Comparison of ENCODE assay signal across 20 mouse cellular contexts in the genomic region with DNA sequence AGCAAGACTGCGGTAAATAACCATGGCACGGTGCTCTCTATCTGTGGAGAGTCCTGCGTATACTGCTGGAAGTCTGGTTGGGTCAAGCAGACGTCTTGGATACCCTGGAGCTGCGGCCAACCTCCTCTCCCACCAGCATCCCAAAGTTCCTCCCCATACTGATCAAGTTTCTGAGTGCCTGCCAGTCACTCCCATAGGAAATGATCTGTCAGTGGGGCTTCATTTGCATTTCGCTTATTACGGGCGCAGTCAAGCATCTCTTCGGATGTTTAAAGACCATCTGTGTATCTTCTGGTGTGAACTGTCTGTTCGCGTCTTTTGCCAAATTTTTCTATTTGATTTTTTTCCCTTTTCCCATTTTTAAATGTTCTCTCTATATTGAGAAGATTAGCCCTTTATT. TPM values are rescaled to one million over a fixed set of nuclear protein-coding genes. Genes with fewer than 3 reads are reported as not detected.
"Had no signal": no experiment of that assay in that cellular context is flagged by ENCODE, and none has a peak within 500 bp of the region (broad histone marks: within the 10 kb centered on the region; RNA-seq: fewer than 3 reads in every experiment).

No protein-coding gene starts in this region.

- H3K9ac ChIP-seq: liver, embryonic 15.5 days; midbrain, embryonic 13.5 days; neural tube, embryonic 12.5 days had no signal

- H3K27ac ChIP-seq: limb, embryonic 10.5 days; liver, embryonic 15.5 days; midbrain, embryonic 13.5 days; neural tube, embryonic 12.5 days; stomach, postnatal 0 days had no signal

- DNase-seq: kidney, adult 8-10 months; kidney, postnatal 25 days; lung, adult 2 months; lung, postnatal 36 days; thymus, adult 18-20 months; thymus, postnatal 14 days had no signal

- H3K9me3 ChIP-seq: limb, embryonic 10.5 days; liver, embryonic 15.5 days; midbrain, embryonic 13.5 days; neural tube, embryonic 12.5 days had no signal

- H3K27me3 ChIP-seq: midbrain, embryonic 13.5 days; neural tube, embryonic 12.5 days had no signal

- H3K36me3 ChIP-seq: neural tube, embryonic 12.5 days had no signal

- ATAC-seq: lung, postnatal 0 days; midbrain, embryonic 13.5 days had no signal

- H3K4me3 ChIP-seq: liver, embryonic 15.5 days; midbrain, embryonic 13.5 days; neural tube, embryonic 12.5 days had no signal

- H3K4me2 ChIP-seq: liver, embryonic 11.5 days; liver, embryonic 15.5 days had no signal

RNA-seq across cellular contexts. Expression of gene Mpp2, which starts 18.7 kb away (rescaled TPM):
- total RNA-seq: monocyte, adult 5-6 weeks; neutrophil, adult 5-6 weeks had no signal

RNA-seq across cellular contexts. Expression of gene Cd300lg, which starts 28.3 kb away (rescaled TPM):
- total RNA-seq: layer of hippocampus, adult 8-10 months; left cerebral cortex, postnatal 10 days had no signal

RNA-seq across cellular contexts. Expression of gene Ppy, which starts 31.5 kb away (rescaled TPM):
- total RNA-seq: layer of hippocampus, adult 8-10 months; left cerebral cortex, postnatal 10 days; megakaryocyte progenitor cell, adult 5-6 weeks; monocyte, adult 5-6 weeks; neutrophil, adult 5-6 weeks had no signal
- polyA plus RNA-seq: kidney, embryonic 16.5 days; limb, embryonic 10.5 days; limb, embryonic 14.5 days; liver, embryonic 11.5 days; liver, embryonic 15.5 days; midbrain, embryonic 13.5 days; neural tube, embryonic 12.5 days had no signal

RNA-seq across cellular contexts. Expression of gene Pyy, which starts 38.0 kb away (rescaled TPM):
- total RNA-seq: layer of hippocampus, adult 8-10 months; left cerebral cortex, postnatal 10 days; megakaryocyte progenitor cell, adult 5-6 weeks; monocyte, adult 5-6 weeks; neutrophil, adult 5-6 weeks had no signal
- polyA plus RNA-seq: kidney, embryonic 16.5 days; limb, embryonic 10.5 days; limb, embryonic 14.5 days; lung, adult 2 months; lung, postnatal 0 days; midbrain, embryonic 13.5 days; neural tube, embryonic 12.5 days had no signal

RNA-seq across cellular contexts. Expression of gene Mpp3, which starts 41.4 kb away (rescaled TPM):
- total RNA-seq: megakaryocyte progenitor cell, adult 5-6 weeks; monocyte, adult 5-6 weeks; neutrophil, adult 5-6 weeks had no signal
